Mouse (Mus musculus): ENCODE results near the gene Ppfia4.
"Not testable (repeated sequence)": the region's sequence is repeated elsewhere in the genome, so short reads cannot be mapped to it uniquely, and the experiment has no call there.

The Ppfia4 gene

DNA sequence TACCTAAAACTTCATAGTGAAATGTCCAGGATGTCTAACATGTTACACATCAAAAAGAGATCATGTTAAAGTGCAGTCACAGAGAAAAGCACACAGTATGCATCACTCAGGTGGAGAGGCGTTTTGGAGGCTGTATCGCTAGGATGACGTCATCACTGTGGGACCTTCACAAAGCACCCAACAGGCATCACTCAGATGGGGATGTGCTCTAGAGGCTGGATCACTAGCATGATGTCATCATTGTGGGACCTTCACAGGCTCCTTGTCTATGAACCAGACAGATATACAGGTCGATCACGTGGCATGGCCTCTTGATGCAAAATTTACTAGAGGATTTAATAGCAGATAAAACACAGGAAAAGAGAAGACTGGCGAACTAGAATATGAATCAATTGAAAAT is 68.4 kb downstream of the Ppfia4 start:
- no peak for DNase-seq

GRCm38 (mm10) chr1:134249681-134250080 is 83.0 kb downstream of the Ppfia4 start:
- not testable (repeated sequence) for DNase-seq

Data from kidney, postnatal 25 days (tissue).